Mouse (Mus musculus): ENCODE results near the gene Qprt.

DNA sequence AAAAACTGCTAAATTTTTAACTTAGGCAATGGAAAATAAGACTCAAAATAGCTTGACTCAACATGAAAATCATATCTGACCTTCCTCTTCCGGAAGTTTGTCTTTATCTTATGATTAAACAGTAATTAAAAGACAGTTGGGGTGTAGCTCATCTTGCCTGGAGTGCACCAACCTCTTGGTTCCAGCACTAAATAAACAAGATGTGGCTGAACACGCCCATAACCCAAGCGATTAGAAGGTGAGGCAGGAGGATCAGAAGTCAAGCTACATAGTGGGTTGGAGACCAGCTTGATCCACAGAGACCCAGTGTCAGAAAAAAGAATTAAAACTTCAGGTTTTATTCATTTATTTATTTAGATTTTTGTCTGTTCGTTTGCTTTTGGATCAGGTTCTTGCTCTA is 38.3 kb downstream of the Qprt start:
- TF ChIP-seq HCFC1 (IDR thresholded peaks at IDR 0.05; ENCODE audit: borderline replicate concordance, insufficient read depth, low read length), result no peak
- TF ChIP-seq ZNF384 (IDR thresholded peaks at IDR 0.05; ENCODE audit: low read depth, low read length), result no peak
- no peak for TF ChIP-seq MAFK (IDR thresholded peaks at IDR 0.05; ENCODE audit: insufficient read depth, low read depth, low read length)

All from ES-E14 (cell line).